Mouse (Mus musculus) CH12.LX (cell line): ENCODE data around the gene Ube2b. TPM values are rescaled to one million over a fixed set of nuclear protein-coding genes. Genes with fewer than 3 reads are reported as not detected.

ENCODE experiments used
- DNase-seq: peaks from one replicate; pipeline ENCODE4 v3.0.0-alpha.2; 2013; ENCODE audit errors: extremely low read depth
- H3K27ac ChIP-seq: 2 replicates; pipeline ENCODE4 v1.5.1; 2012; ENCODE audit warnings: low read depth, mild to moderate bottlenecking, control low read depth, moderate library complexity; ENCODE audit not compliant: insufficient read depth
- H3K27me3 ChIP-seq: replicated peaks from 2 replicates; pipeline ENCODE3; 2012; ENCODE audit warnings: inconsistent platforms
- H3K36me3 ChIP-seq, 2 experiments: replicated peaks in 1 of 2; 2 replicates each; pipeline versions ENCODE3 to v1.6.1; 2012; ENCODE audit warnings: inconsistent platforms in 1 of 2, low read length in 1 of 2, mild to moderate bottlenecking in 1 of 2, mixed read lengths in 1 of 2, moderate library complexity in 1 of 2; ENCODE audit not compliant: control insufficient read depth in 1 of 2, insufficient read depth in 1 of 2
- H3K4me1 ChIP-seq, 2 experiments: 2 replicates each; pipeline ENCODE4 v1.6.1; 2012; ENCODE audit warnings: inconsistent platforms in 1 of 2, moderate library complexity in 1 of 2; ENCODE audit not compliant: insufficient read depth in 2 of 2, control insufficient read depth in 1 of 2
- H3K4me2 ChIP-seq: 2 replicates; pipeline ENCODE4 v1.6.1; 2012; ENCODE audit warnings: low read depth, mild to moderate bottlenecking, control low read depth; ENCODE audit not compliant: poor library complexity, insufficient read depth, severe bottlenecking
- H3K4me3 ChIP-seq, 3 experiments: fragments of 150-350 bp in 1 of 3; sonication (generic) in 1 of 3; replicated peaks in 1 of 3; 2 replicates each; pipeline versions ENCODE3 to v1.5.1; 2011 to 2012; ENCODE audit warnings: low read depth in 2 of 3, low read length in 2 of 3, mild to moderate bottlenecking in 2 of 3, moderate library complexity in 2 of 3, control low read depth in 1 of 3, improper control_type of control experiment in 1 of 3, inconsistent platforms in 1 of 3, mixed read lengths in 1 of 3; ENCODE audit not compliant: poor library complexity in 1 of 3
- H3K79me2 ChIP-seq: replicated peaks from 2 replicates; pipeline ENCODE4 v1.6.1; 2012; ENCODE audit warnings: mild to moderate bottlenecking, moderate library complexity; ENCODE audit not compliant: control insufficient read depth, poor library complexity, insufficient read depth, severe bottlenecking; ENCODE audit errors: extremely low read depth
- H3K9ac ChIP-seq: 2 replicates; pipeline ENCODE4 v1.6.1; 2012; ENCODE audit warnings: low read depth, mild to moderate bottlenecking, control low read depth, moderate library complexity; ENCODE audit not compliant: insufficient read depth
- H3K9me3 ChIP-seq: replicated peaks from 2 replicates; pipeline ENCODE3; 2012; ENCODE audit warnings: low read length, inconsistent platforms, mixed read lengths
- BHLHE40 ChIP-seq: IDR thresholded peaks from 2 replicates; pipeline ENCODE4 v1.6.1; 2011; ENCODE audit warnings: mild to moderate bottlenecking, low read depth, low read length, improper control_type of control experiment
- CHD2 ChIP-seq: IDR thresholded peaks from 2 replicates; pipeline ENCODE4 v1.6.1; 2011; ENCODE audit warnings: low read length, improper control_type of control experiment
- CTCF ChIP-seq, 2 experiments: IDR thresholded peaks in 1 of 2; conservative IDR thresholded peaks in 1 of 2; 2 replicates each; pipeline ENCODE4 v1.5.1; 2011 to 2012; ENCODE audit warnings: low read depth in 2 of 2, low read length in 2 of 2, improper control_type of control experiment in 1 of 2, inconsistent platforms in 1 of 2, mild to moderate bottlenecking in 1 of 2, moderate library complexity in 1 of 2
- E2F4 ChIP-seq: IDR thresholded peaks from 2 replicates; pipeline ENCODE4 v1.6.1; 2011; ENCODE audit warnings: low read depth, low read length, improper control_type of control experiment; ENCODE audit not compliant: insufficient replicate concordance
- EP300 ChIP-seq: IDR thresholded peaks from 2 replicates; pipeline ENCODE4 v1.6.1; 2011; ENCODE audit warnings: low read length, improper control_type of control experiment
- ETS1 ChIP-seq: conservative IDR thresholded peaks from 2 replicates; pipeline ENCODE4 v1.6.1; 2012; ENCODE audit warnings: low read depth, mild to moderate bottlenecking, inconsistent platforms, low read length, improper control_type of control experiment, moderate library complexity
- GABPA ChIP-seq: IDR thresholded peaks from 2 replicates; pipeline ENCODE4 v1.6.1; 2012; ENCODE audit warnings: low read depth, low read length, improper control_type of control experiment, inconsistent platforms; ENCODE audit not compliant: insufficient replicate concordance
- IRF4 ChIP-seq: IDR thresholded peaks from 2 replicates; pipeline ENCODE4 v1.6.1; 2014; ENCODE audit warnings: low read depth, mild to moderate bottlenecking, inconsistent platforms, low read length, improper control_type of control experiment
- JUN ChIP-seq: IDR thresholded peaks from 2 replicates; pipeline ENCODE4 v1.6.1; 2011; ENCODE audit warnings: low read depth, mild to moderate bottlenecking, low read length, improper control_type of control experiment, moderate library complexity; ENCODE audit not compliant: insufficient read depth
- JUND ChIP-seq: conservative IDR thresholded peaks from 2 replicates; pipeline ENCODE4 v1.6.1; 2011; ENCODE audit warnings: low read depth, low read length, improper control_type of control experiment
- KAT2A ChIP-seq: IDR thresholded peaks from 2 replicates; pipeline ENCODE4 v1.6.1; 2012; ENCODE audit warnings: low read length, improper control_type of control experiment, inconsistent platforms; ENCODE audit not compliant: insufficient replicate concordance
- MAFK ChIP-seq: IDR thresholded peaks from 2 replicates; pipeline ENCODE4 v1.6.1; 2011; ENCODE audit warnings: low read length, improper control_type of control experiment; ENCODE audit not compliant: insufficient replicate concordance
- MAZ ChIP-seq: IDR thresholded peaks from 2 replicates; pipeline ENCODE4 v1.6.1; 2012; ENCODE audit warnings: low read depth, mild to moderate bottlenecking, inconsistent platforms, low read length, improper control_type of control experiment, moderate library complexity
- MXI1 ChIP-seq: IDR thresholded peaks from 2 replicates; pipeline ENCODE4 v1.6.1; 2011; ENCODE audit warnings: mild to moderate bottlenecking, low read depth, low read length, improper control_type of control experiment
- MYC ChIP-seq: IDR thresholded peaks from 2 replicates; pipeline ENCODE4 v1.6.1; 2011; ENCODE audit warnings: low read depth, mild to moderate bottlenecking, improper control_type of control experiment, low read length
- NELFE ChIP-seq: IDR thresholded peaks from 2 replicates; pipeline ENCODE4 v1.6.1; 2011; ENCODE audit warnings: low read depth, low read length, improper control_type of control experiment
- PAX5 ChIP-seq: IDR thresholded peaks from 2 replicates; pipeline ENCODE4 v1.6.1; 2012; ENCODE audit warnings: low read length, inconsistent platforms, mixed read lengths
- POLR2AphosphoS2 ChIP-seq: IDR thresholded peaks from 2 replicates; pipeline ENCODE4 v1.6.1; 2011; ENCODE audit warnings: low read depth, low read length, improper control_type of control experiment
- RCOR1 ChIP-seq: conservative IDR thresholded peaks from 2 replicates; pipeline ENCODE4 v1.6.1; 2012; ENCODE audit warnings: low read depth, mild to moderate bottlenecking, inconsistent platforms, low read length, improper control_type of control experiment
- SIN3A ChIP-seq: IDR thresholded peaks from 2 replicates; pipeline ENCODE4 v1.6.1; 2012; ENCODE audit warnings: low read length, improper control_type of control experiment, inconsistent platforms
- SMC3 ChIP-seq: IDR thresholded peaks from 2 replicates; pipeline ENCODE4 v1.6.1; 2011; ENCODE audit warnings: low read depth, low read length, improper control_type of control experiment
- TCF12 ChIP-seq: IDR thresholded peaks from 2 replicates; pipeline ENCODE4 v1.6.1; 2014; ENCODE audit warnings: low read depth, mild to moderate bottlenecking, inconsistent platforms, low read length, improper control_type of control experiment
- USF1 ChIP-seq: IDR thresholded peaks from 2 replicates; pipeline ENCODE4 v1.6.1; 2014; ENCODE audit warnings: low read depth, mild to moderate bottlenecking, inconsistent platforms, low read length, improper control_type of control experiment
- USF2 ChIP-seq: conservative IDR thresholded peaks from 2 replicates; pipeline ENCODE4 v1.6.1; 2011; ENCODE audit warnings: low read depth, low read length, improper control_type of control experiment
- ZNF384 ChIP-seq: IDR thresholded peaks from 2 replicates; pipeline ENCODE4 v1.6.1; 2012; ENCODE audit warnings: low read depth, low read length, improper control_type of control experiment, inconsistent platforms
- dilution Hi-C: fragments of 300-500 bp; cut with MboI; formaldehyde crosslinking; loops from 2 replicates; pipeline ENCODE4 v1.14.3; 2020; ENCODE audit warnings: low sequenced_read_pairs; ENCODE audit not compliant: extremely low pct_unique_long_range_greater_than_20kb, extremely low pct_ligation_motif_present
- in situ Hi-C: fragments of 300-500 bp; cut with MboI; formaldehyde crosslinking; loops from 3 replicates; pipeline ENCODE4 v1.14.3; 2019; ENCODE audit warnings: low sequenced_read_pairs, low pct_ligation_motif_present, low pct_unique_long_range_greater_than_20kb, mixed read lengths
- polyA plus RNA-seq: library from polyadenylated mRNA; unstranded; fragments of >175 nt; gene quantifications from 2 replicates; pipeline ENCODE4 v1.2.1, GENCODE M21; 2012; ENCODE audit warnings: low read depth; ENCODE audit not compliant: insufficient read length
- total RNA-seq, 2 experiments: library from RNA; depleted of rRNA; stranded (reverse); fragments of 300-350 nt in 1 of 2; fragments of >200 nt in 1 of 2; gene quantifications; 2 replicates each; pipeline ENCODE4 v1.2.3; 2012 to 2014

Ube2b gene
- total and polyA plus RNA-seq, 3 experiments: 76.7 to 278 (median 230) TPM

GRCm38 (mm10) chr11:52032356-52032755 lies 31.8 kb upstream of the Ube2b start:
- no peak for TF ChIP-seq SMC3
- TF ChIP-seq KAT2A: no peak
- no peak for TF ChIP-seq USF1
- TF ChIP-seq SIN3A: no peak
- TF ChIP-seq POLR2AphosphoS2: no peak
- no peak for TF ChIP-seq IRF4
- no peak for TF ChIP-seq PAX5
- no peak overlapping the region for H3K4me2 ChIP-seq
- peaks cover 2% of the 10 kb centered on the region for H3K9me3 ChIP-seq
- no peak overlapping the region for H3K9ac ChIP-seq
- H3K4me1 ChIP-seq: peaks cover 0 to 15% of the 10 kb centered on the region in 2 experiments; a peak in 2 of 4 replicates
- no peak overlapping the region for H3K4me3 ChIP-seq
- peaks cover 3 to 37% of the 10 kb centered on the region in 2 experiments for H3K36me3 ChIP-seq
- no peaks in the 10 kb centered on the region for H3K27me3 ChIP-seq
- H3K27ac ChIP-seq: no peak overlapping the region
- H3K79me2 ChIP-seq: no peaks in the 10 kb centered on the region
- dilution Hi-C loops (no loop called here), in situ Hi-C loops (no loop called here)
- no peak for DNase-seq

GRCm38 (mm10) chr11:52018217-52018616 lies 17.7 kb upstream of the Ube2b start:
- Histone ChIP-seq H3K4me1 (peaks cover 0 to 5% of the 10 kb centered on the region in 2 experiments; a peak in 2 of 4 replicates), H3K79me2 (no peaks in the 10 kb centered on the region), H3K36me3 (peaks cover 0 to 21% of the 10 kb centered on the region in 2 experiments), H3K4me3 (no peak overlapping the region), H3K9ac (no peak overlapping the region), H3K27ac (no peak overlapping the region), H3K27me3 (no peaks in the 10 kb centered on the region), H3K4me2 (no peak overlapping the region), H3K9me3 (no peaks in the 10 kb centered on the region)
- TF ChIP-seq BHLHE40 (no peak), USF2 (no peak), E2F4 (no peak), MXI1 (no peak), KAT2A (no peak), MYC (no peak)
- in situ Hi-C loops (no loop called here), dilution Hi-C loops (no loop called here)
- DNase-seq: no peak

- Histone ChIP-seq H3K27ac (peak overlapping the region; percentile 63), H3K36me3 (peaks cover 0 to 13% of the 10 kb centered on the region in 2 experiments), H3K4me3 (peak overlapping the region; percentile 13 to 37 (median 33)), H3K4me2 (peak overlapping the region; percentile 95), H3K79me2 (no peaks in the 10 kb centered on the region), H3K9me3 (no peaks in the 10 kb centered on the region), H3K27me3 (no peaks in the 10 kb centered on the region), H3K9ac (peak overlapping the region; percentile 72), H3K4me1 (peaks cover 12 to 32% of the 10 kb centered on the region in 2 experiments)
- DNase-seq: peak; percentile 65
- dilution Hi-C loops (no loop called here), in situ Hi-C loops (no loop called here)
- TF ChIP-seq JUND (no peak), ZNF384 (0 out of 2 replicates have a peak, but pooled peaks have one; percentile 29), MYC (no peak), CTCF (conservative IDR thresholded peaks at IDR 0.05 in 1 of 2, IDR thresholded peaks at IDR 0.05 in 1 of 2; ENCODE audit: low read depth in 2 of 2, low read length in 2 of 2) (no peak), IRF4 (no peak; the same call in none of the 2 replicates), PAX5 (no peak), NELFE (0 out of 2 replicates have a peak, but pooled peaks have one; percentile 2), GABPA (no peak), SMC3 (no peak), JUN (no peak), CHD2 (no peak), EP300 (0 out of 2 replicates have a peak, but pooled peaks have one; percentile 20), MAFK (no peak), USF2 (no peak), SIN3A (no peak), BHLHE40 (peak; percentile 11; the same call in 1 of the 2 replicates), TCF12 (0 out of 2 replicates have a peak, but pooled peaks have one; percentile 56), MAZ (no peak), RCOR1 (0 out of 2 replicates have a peak, but pooled peaks have one; percentile 31), ETS1 (0 out of 2 replicates have a peak, but pooled peaks have one; percentile 22)
Measured at GRCm38 (mm10) chr11:52011541-52011940, 11.0 kb upstream of the Ube2b start.
